Mouse (Mus musculus) liver, adult 2 months (tissue): ENCODE measurements around the gene Ropn1.
"Not testable (repeated sequence)": the region's sequence is repeated elsewhere in the genome, so short reads cannot be mapped to it uniquely, and the experiment has no call there.

Source experiments
- CTCF ChIP-seq: fragments of 200-500 bp; IDR thresholded peaks from 2 replicates; pipeline ENCODE4 v1.5.1; 2011; ENCODE audit warnings: low read depth, low read length, control low read depth
- POLR2A ChIP-seq: fragments of 200-500 bp; IDR thresholded peaks from 2 replicates; pipeline ENCODE4 v1.6.1; 2011; ENCODE audit warnings: low read length, control low read depth; ENCODE audit not compliant: insufficient read depth; ENCODE audit errors: extremely low read depth

DNA sequence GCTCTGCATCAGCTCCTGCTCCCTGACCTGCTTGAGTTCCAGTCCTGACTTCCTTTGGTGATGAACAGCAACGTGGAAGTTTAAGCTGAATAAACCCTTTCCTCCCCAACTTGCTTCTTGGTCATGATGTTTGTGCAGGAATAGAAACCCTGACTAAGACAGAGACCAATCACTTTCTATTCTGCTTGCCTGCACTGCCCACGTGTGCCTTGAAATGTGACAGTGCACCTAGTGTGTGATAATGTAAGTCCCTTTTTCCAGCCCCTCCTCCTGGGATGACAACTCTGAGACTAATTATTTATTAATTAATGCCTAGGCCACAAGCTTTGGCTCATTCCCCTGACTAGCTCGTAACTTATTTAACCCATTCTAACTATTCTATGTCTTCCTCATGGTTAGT lies 49.0 kb downstream of the Ropn1 start:
- TF ChIP-seq CTCF, POLR2A: not testable (repeated sequence)
